Mouse (Mus musculus) adrenal gland, postnatal 25 days (tissue): Measurements from ENCODE around the gene 4930467E23Rik. TPM values are rescaled to one million over a fixed set of nuclear protein-coding genes. Genes with fewer than 3 reads are reported as not detected.
"Not testable (repeated sequence)": the region's sequence is repeated elsewhere in the genome, so short reads cannot be mapped to it uniquely, and the experiment has no call there.

ENCODE experiments used
- DNase-seq: peaks from one replicate; pipeline ENCODE4 v3.0.0; 2021; ENCODE audit warnings: mixed read lengths
- total RNA-seq: library from RNA; stranded (reverse); gene quantifications from 2 replicates; pipeline ENCODE4 v1.2.3, GENCODE M21; 2021

Gene 4930467E23Rik
- total RNA-seq, 1 experiment from 2014 or later = 0.67 TPM

- not testable (repeated sequence) for DNase-seq
These were observed 52.1 kb downstream of the 4930467E23Rik start for GRCm38 (mm10) chr8:19781328-19782114.

- DNase-seq = not testable (repeated sequence)
These were observed 53.4 kb downstream of the 4930467E23Rik start for GRCm38 (mm10) chr8:19782736-19783135.

GRCm38 (mm10) chr8:19783860-19784259, 54.5 kb downstream of the 4930467E23Rik start:
- not testable (repeated sequence) for DNase-seq

DNA sequence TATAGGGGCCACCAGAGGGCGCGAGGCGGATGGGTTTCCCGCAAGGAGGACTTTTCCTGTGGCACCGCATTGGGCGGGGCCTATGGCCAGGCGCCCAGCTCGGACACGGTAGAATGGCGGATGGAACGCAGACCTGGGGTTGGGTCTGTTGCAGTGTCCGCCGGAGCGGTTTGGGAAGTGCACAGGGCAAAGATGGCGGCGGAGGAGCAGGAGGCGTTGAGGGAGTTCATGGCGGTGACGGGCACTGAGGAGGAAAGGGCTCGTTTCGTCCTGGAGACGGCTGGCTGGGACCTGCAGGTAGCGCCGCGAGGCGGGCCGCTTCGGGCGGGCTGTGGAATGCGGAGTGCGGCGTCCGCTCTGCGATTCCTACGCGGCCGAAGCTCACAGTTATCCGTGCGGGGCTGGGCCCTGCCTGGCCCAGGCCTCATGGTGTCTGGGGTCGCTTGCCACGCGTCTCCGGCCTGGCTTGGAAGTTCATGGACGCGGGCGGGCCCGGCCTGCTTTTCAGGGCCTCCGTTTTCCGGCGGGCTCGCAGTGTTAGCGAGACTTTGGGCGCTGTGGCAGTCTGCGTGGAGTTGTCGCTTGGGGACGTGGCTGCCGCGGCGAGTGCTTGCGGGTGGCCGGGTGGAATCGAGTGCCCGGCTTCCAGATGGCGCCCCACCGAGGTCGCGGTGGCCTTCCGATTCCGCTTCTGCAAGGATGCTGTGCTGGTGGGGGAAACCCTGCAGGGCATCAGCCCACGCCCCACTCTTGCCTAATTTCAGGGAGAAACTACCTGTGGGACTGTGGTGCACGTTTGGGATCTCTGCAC, 55.4 kb downstream of the 4930467E23Rik start:
- DNase-seq = peak; percentile 98

DNA sequence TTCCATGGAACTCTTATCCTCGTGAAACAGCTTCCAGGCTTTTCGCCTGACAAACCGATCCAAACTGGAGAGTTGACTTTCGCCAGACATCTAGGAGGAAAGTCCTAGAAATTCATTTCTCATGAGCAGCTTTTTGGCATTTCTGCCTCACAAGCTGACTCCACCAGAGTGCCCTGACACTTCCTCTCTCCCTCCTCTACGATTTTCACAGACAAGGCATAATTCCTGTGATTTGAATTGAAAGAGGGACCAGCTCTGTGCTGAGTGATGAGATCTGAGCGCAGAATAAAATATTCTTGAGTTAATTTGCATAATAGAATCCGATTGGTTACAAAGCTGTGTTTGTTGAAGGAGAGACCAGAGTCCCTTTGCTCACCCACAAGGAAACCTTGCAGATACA, 63.3 kb downstream of the 4930467E23Rik start:
- not testable (repeated sequence) for DNase-seq

Other genes with a start within 250 kb of the 4930467E23Rik start
- not detected in 2 replicates for gene Defb7, start 234.5 kb upstream of the 4930467E23Rik start, total RNA-seq
- gene Gm31371, start 173.8 kb downstream of the 4930467E23Rik start, total RNA-seq = 0.30 TPM in 1 of 2 replicates, not detected in the other